8 mouse cellular contexts compared by ENCODE assay signal in the genomic region with DNA sequence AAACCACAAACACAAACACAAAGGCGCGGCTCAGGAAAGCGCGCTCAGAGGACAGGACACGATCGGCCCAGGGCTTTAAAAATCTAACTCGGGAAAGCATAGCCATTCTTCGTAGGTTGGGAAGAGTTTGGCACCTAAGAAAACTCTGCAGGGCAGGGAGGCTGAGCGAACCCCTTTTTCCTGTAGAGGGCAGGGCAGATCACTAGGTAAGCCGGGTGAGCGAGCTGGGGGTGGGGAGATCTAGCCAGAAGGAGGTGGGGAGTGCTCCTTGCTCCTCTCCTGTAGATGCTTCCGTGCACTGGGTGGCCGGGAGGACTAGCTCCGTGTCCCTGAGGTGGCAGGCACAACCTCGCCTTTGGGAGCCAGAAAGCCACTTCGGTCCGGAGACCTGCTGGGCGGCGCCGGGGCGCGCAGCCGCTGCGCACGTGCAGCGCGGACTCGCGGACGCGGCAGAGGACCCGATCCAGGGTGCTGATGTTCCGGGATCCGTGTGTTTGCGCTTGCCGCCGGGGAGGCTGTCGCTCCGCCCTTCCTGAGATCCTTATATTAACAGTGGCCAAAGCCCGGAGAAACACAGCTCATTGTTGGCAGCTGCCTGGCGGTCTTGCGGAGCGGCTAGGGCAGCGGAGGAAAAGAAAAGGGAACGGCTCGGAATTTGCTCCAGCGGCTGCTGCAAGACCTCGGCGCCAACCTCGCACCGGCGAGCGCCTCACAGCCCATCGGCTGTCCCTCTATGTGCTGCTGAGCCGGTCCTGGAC. TPM values are rescaled to one million over a fixed set of nuclear protein-coding genes. Genes with fewer than 3 reads are reported as not detected.
DNase-seq lines count a peak whose midpoint lies in the region; ATAC-seq and TF ChIP-seq lines count a peak whose summit lies in the region.

A gene (plus strand): TSS at position 566 of the 758 bp plus-strand sequence.

- H3K9ac ChIP-seq in forebrain, embryonic 15.5 days (replicated peaks): peak within 1 kb of the TSS; percentile 95

- no peaks in the 10 kb centered on the region for H3K27me3 ChIP-seq in forebrain, embryonic 15.5 days

- peak within 1 kb of the TSS; percentile 82 for H3K4me3 ChIP-seq in forebrain, embryonic 15.5 days
- H3K4me3 ChIP-seq in lung, adult 2 months (replicated peaks; ENCODE audit: extremely low read depth, low read depth, low read length): peak within 1 kb of the TSS; percentile 78

- under 1% methylated on average over 55 of the region's 55 CpGs for WGBS in forebrain, embryonic 15.5 days
- WGBS in lung, adult 2 months: under 1% methylated on average over 55 of the region's 55 CpGs

- peak within 1 kb of the TSS; percentile 99 for H3K27ac ChIP-seq in forebrain, embryonic 15.5 days (replicated peaks)

- no peaks in the 10 kb centered on the region for H3K9me3 ChIP-seq in forebrain, embryonic 15.5 days

- peak; percentile 94 for DNase-seq in ES-CJ7 (ENCODE audit: low read depth, low spot score)
- DNase-seq in cerebellum, adult 11 months: peak; percentile 98
- DNase-seq in heart, postnatal 25 days (ENCODE audit: low spot score): peak; percentile 94
- peak; percentile 96 to 99 for DNase-seq in layer of hippocampus, adult 18-20 months (ENCODE audit: low spot score in 2 of 2)
- peak; percentile 100 for DNase-seq in lung, adult 2 months
- DNase-seq in thymus, adult 18-20 months: peak; percentile 87 to 92

- no peaks in the 10 kb centered on the region for H3K36me3 ChIP-seq in forebrain, embryonic 15.5 days

- ATAC-seq in forebrain, embryonic 15.5 days (replicated peaks): peak; percentile 81
- peak; percentile 69 for ATAC-seq in neutrophil, adult 5-6 weeks (ENCODE audit: extremely low read depth, insufficient number of reproducible peaks, low FRiP score, poor library complexity, severe bottlenecking)

- H3K4me2 ChIP-seq in forebrain, embryonic 15.5 days (replicated peaks): peak within 1 kb of the TSS; percentile 68

- peak; percentile 100 for TF ChIP-seq POLR2A in lung, adult 2 months (IDR thresholded peaks at IDR 0.05; ENCODE audit: borderline replicate concordance, extremely low read depth, low read depth, low read length)

- peak; percentile 27 for TF ChIP-seq CTCF in lung, adult 2 months (IDR thresholded peaks at IDR 0.05; ENCODE audit: insufficient read depth, low read length)

- intact Hi-C loops in heart, postnatal 25 days (cut with DNase I): loop anchor here (5.0 to 10.0 kb wide), 9 partner anchors 161 to 1378 kb away; no protein-coding TSS in a partner anchor

- peaks cover 33% of the 10 kb centered on the region for H3K4me1 ChIP-seq in forebrain, embryonic 15.5 days
- H3K4me1 ChIP-seq in lung, adult 2 months (ENCODE audit: control insufficient read depth, insufficient read depth, low read length): peaks cover 7% of the 10 kb centered on the region; the same call in 1 of the 2 replicates

RNA-seq across cellular contexts. Expression of the gene that starts here (rescaled TPM):
- 69.2 and 72.1 TPM in 2 replicates for polyA plus RNA-seq in forebrain, embryonic 15.5 days (2015; fragmentation: Nextera tagmentation; extraction: Ambion mirVana)
- 10 to 100 TPM; 42.8 to 47.9 TPM for total RNA-seq in heart, postnatal 25 days (2021)
- total RNA-seq in layer of hippocampus, adult 18-20 months (2021): 10 to 100 TPM; 37.0 to 38.0 TPM
- 55.0 and 78.3 TPM in 2 replicates for polyA plus RNA-seq in lung, adult 2 months (2012; rRNA removed)
- 46.3 and 63.8 TPM in 2 replicates for total RNA-seq in neutrophil, adult 5-6 weeks (2017)

Comparison
In these comparisons a context has a peak if more than half of its experiments do, and no peak if none do; other contexts are left out.
1. Peak in every context shown above with its lines: DNase-seq, ATAC-seq, H3K4me3 ChIP-seq and H3K27ac ChIP-seq.